Mouse (Mus musculus) heart, embryonic 12.5 days (tissue): ENCODE results near the gene Fez2. TPM values are rescaled to one million over a fixed set of nuclear protein-coding genes. Genes with fewer than 3 reads are reported as not detected.

ENCODE experiments used
- ATAC-seq: fragments of 200-750 bp; cut with Nextera tagmentation; 2 replicates; pipeline ENCODE4 v1.8.0; 2017; ENCODE audit warnings: moderate TSS enrichment, moderate library complexity; ENCODE audit not compliant: insufficient number of reproducible peaks, low FRiP score
- H3K27ac ChIP-seq: fragments of 300-500 bp; sonication (generic); 2 replicates; pipeline ENCODE4 v1.5.1; 2016; ENCODE audit warnings: mild to moderate bottlenecking, moderate library complexity; ENCODE audit not compliant: poor library complexity, severe bottlenecking
- H3K27me3 ChIP-seq: fragments of 300-500 bp; sonication (generic); replicated peaks from 2 replicates; pipeline ENCODE4 v1.6.1; 2016; ENCODE audit warnings: mild to moderate bottlenecking, moderate library complexity
- H3K36me3 ChIP-seq: fragments of 300-500 bp; sonication (generic); 2 replicates; pipeline ENCODE4 v1.6.1; 2016; ENCODE audit warnings: mild to moderate bottlenecking, moderate library complexity
- H3K4me1 ChIP-seq: fragments of 300-500 bp; sonication (generic); replicated peaks from 2 replicates; pipeline ENCODE4 v1.6.1; 2016; ENCODE audit warnings: mild to moderate bottlenecking
- H3K4me2 ChIP-seq: fragments of 300-500 bp; sonication (generic); 2 replicates; pipeline ENCODE4 v1.6.1; 2016; ENCODE audit warnings: mild to moderate bottlenecking, moderate library complexity
- H3K4me3 ChIP-seq: fragments of 300-500 bp; sonication (generic); 2 replicates; pipeline ENCODE4 v1.5.1; 2016; ENCODE audit warnings: mild to moderate bottlenecking
- H3K9ac ChIP-seq: fragments of 300-500 bp; sonication (generic); 2 replicates; pipeline ENCODE4 v1.6.1; 2016; ENCODE audit warnings: mild to moderate bottlenecking, moderate library complexity
- H3K9me3 ChIP-seq: fragments of 300-500 bp; sonication (generic); replicated peaks from 2 replicates; pipeline ENCODE4 v1.6.1; 2016; ENCODE audit warnings: mild to moderate bottlenecking, moderate library complexity
- WGBS: fragments of 180-500 bp; shearing (Covaris S2); methylation state at CpG from one replicate; pipeline ENCODE4 v1.1.7; 2016; 5-methylcytosine and 5-hydroxymethylcytosine counted together
- polyA plus RNA-seq: library from polyadenylated mRNA; unstranded; fragments of >200 nt; fragmentation: Nextera tagmentation; extraction: Ambion mirVana; gene quantifications from 2 replicates; pipeline ENCODE4 v1.2.1, GENCODE M21; 2016

The Fez2 gene
- polyA plus RNA-seq, 1 experiment from 2014 or later: 44.7 TPM

GRCm38 (mm10) chr17:78407581-78407980 is 10.4 kb downstream of the Fez2 start:
- 30% methylated on average over 4 of the region's 4 CpGs for WGBS
- Histone ChIP-seq H3K27ac (no peak overlapping the region), H3K4me2 (no peak overlapping the region), H3K9ac (no peak overlapping the region), H3K36me3 (peaks cover 32% of the 10 kb centered on the region), H3K4me1 (peaks cover 31% of the 10 kb centered on the region), H3K27me3 (no peaks in the 10 kb centered on the region), H3K4me3 (no peak overlapping the region), H3K9me3 (no peaks in the 10 kb centered on the region)
- 0 out of 2 replicates have a peak, but pooled peaks have one; percentile 58 for ATAC-seq

GRCm38 (mm10) chr17:78406854-78407253 is 11.1 kb downstream of the Fez2 start:
- Histone ChIP-seq H3K9ac (no peak overlapping the region), H3K27me3 (no peaks in the 10 kb centered on the region), H3K36me3 (peaks cover 27% of the 10 kb centered on the region), H3K4me1 (peaks cover 35% of the 10 kb centered on the region), H3K27ac (peak overlapping the region; percentile 13; the same call in 1 of the 2 replicates), H3K4me3 (no peak overlapping the region), H3K9me3 (no peaks in the 10 kb centered on the region), H3K4me2 (no peak overlapping the region)
- ATAC-seq: no peak
- 86% methylated on average over 10 of the region's 10 CpGs for WGBS

- Histone ChIP-seq H3K4me1 (peaks cover 43% of the 10 kb centered on the region), H3K36me3 (peaks cover 27% of the 10 kb centered on the region), H3K9me3 (no peaks in the 10 kb centered on the region), H3K9ac (no peak overlapping the region), H3K27ac (no peak overlapping the region), H3K4me3 (no peak overlapping the region), H3K27me3 (no peaks in the 10 kb centered on the region), H3K4me2 (no peak overlapping the region)
- 84% methylated on average over 3 of the region's 3 CpGs for WGBS
- ATAC-seq: no peak
These were observed 12.6 kb downstream of the Fez2 start for GRCm38 (mm10) chr17:78405336-78405735.

GRCm38 (mm10) chr17:78403804-78404203 is 14.1 kb downstream of the Fez2 start:
- no peak for ATAC-seq
- Histone ChIP-seq H3K4me3 (no peak overlapping the region), H3K4me2 (no peak overlapping the region), H3K36me3 (peaks cover 31% of the 10 kb centered on the region), H3K9ac (no peak overlapping the region), H3K27ac (no peak overlapping the region; the same call in 1 of the 2 replicates), H3K4me1 (peaks cover 46% of the 10 kb centered on the region), H3K27me3 (no peaks in the 10 kb centered on the region), H3K9me3 (no peaks in the 10 kb centered on the region)
- 41% methylated on average over 9 of the region's 9 CpGs for WGBS

- Histone ChIP-seq H3K36me3 (peaks cover 33% of the 10 kb centered on the region), H3K4me1 (peaks cover 45% of the 10 kb centered on the region), H3K9me3 (no peaks in the 10 kb centered on the region), H3K9ac (no peak overlapping the region), H3K4me2 (no peak overlapping the region), H3K4me3 (no peak overlapping the region), H3K27ac (no peak overlapping the region; the same call in 1 of the 2 replicates), H3K27me3 (no peaks in the 10 kb centered on the region)
- ATAC-seq: no peak
- WGBS: 69% methylated on average over 4 of the region's 4 CpGs
These were observed 14.7 kb downstream of the Fez2 start for GRCm38 (mm10) chr17:78403229-78403628.

GRCm38 (mm10) chr17:78402174-78402573 is 15.8 kb downstream of the Fez2 start:
- Histone ChIP-seq H3K4me1 (peaks cover 39% of the 10 kb centered on the region), H3K4me2 (no peak overlapping the region), H3K9ac (no peak overlapping the region), H3K27ac (no peak overlapping the region), H3K4me3 (no peak overlapping the region), H3K36me3 (peaks cover 31% of the 10 kb centered on the region), H3K27me3 (no peaks in the 10 kb centered on the region), H3K9me3 (no peaks in the 10 kb centered on the region)
- WGBS: 75% methylated on average over 6 of the region's 6 CpGs
- no peak for ATAC-seq

- WGBS: 53% methylated on average over 4 of the region's 4 CpGs
- Histone ChIP-seq H3K27ac (no peak overlapping the region), H3K4me2 (no peak overlapping the region), H3K4me1 (peaks cover 39% of the 10 kb centered on the region), H3K4me3 (no peak overlapping the region), H3K36me3 (peaks cover 31% of the 10 kb centered on the region), H3K9ac (no peak overlapping the region), H3K27me3 (no peaks in the 10 kb centered on the region), H3K9me3 (no peaks in the 10 kb centered on the region)
- ATAC-seq: no peak
These were observed 16.2 kb downstream of the Fez2 start for GRCm38 (mm10) chr17:78401713-78402112.

- H3K9me3 ChIP-seq: no peaks in the 10 kb centered on the region
- no peak overlapping the region for H3K27ac ChIP-seq
- no peak overlapping the region for H3K9ac ChIP-seq
- peaks cover 39% of the 10 kb centered on the region for H3K4me1 ChIP-seq
- no peaks in the 10 kb centered on the region for H3K27me3 ChIP-seq
- H3K4me3 ChIP-seq: no peak overlapping the region
- peaks cover 31% of the 10 kb centered on the region for H3K36me3 ChIP-seq
- no peak for ATAC-seq
- no peak overlapping the region for H3K4me2 ChIP-seq
- WGBS: 59% methylated on average over 6 of the region's 6 CpGs
These were observed 16.6 kb downstream of the Fez2 start for GRCm38 (mm10) chr17:78401311-78401710.

GRCm38 (mm10) chr17:78400130-78400840 is 17.7 kb downstream of the Fez2 start:
- peak overlapping the region; percentile 8; the same call in 1 of the 2 replicates for H3K27ac ChIP-seq
- H3K9me3 ChIP-seq: no peaks in the 10 kb centered on the region
- H3K36me3 ChIP-seq: peaks cover 33% of the 10 kb centered on the region
- H3K4me1 ChIP-seq: peaks cover 36% of the 10 kb centered on the region
- 70% methylated on average over 12 of the region's 12 CpGs for WGBS
- no peaks in the 10 kb centered on the region for H3K27me3 ChIP-seq
- H3K9ac ChIP-seq: no peak overlapping the region
- H3K4me2 ChIP-seq: no peak overlapping the region
- H3K4me3 ChIP-seq: no peak overlapping the region
- peak; percentile 93 for ATAC-seq

GRCm38 (mm10) chr17:78392401-78393087 is 25.4 kb downstream of the Fez2 start:
- ATAC-seq: no peak
- Histone ChIP-seq H3K4me1 (peaks cover 6% of the 10 kb centered on the region), H3K9me3 (no peaks in the 10 kb centered on the region), H3K27me3 (no peaks in the 10 kb centered on the region), H3K27ac (no peak overlapping the region), H3K4me2 (no peak overlapping the region), H3K36me3 (peaks cover 13% of the 10 kb centered on the region), H3K4me3 (no peak overlapping the region), H3K9ac (no peak overlapping the region)
- 60% methylated on average over 9 of the region's 9 CpGs for WGBS

GRCm38 (mm10) chr17:78389573-78389972 is 28.4 kb downstream of the Fez2 start:
- no peak for ATAC-seq
- H3K27me3 ChIP-seq: no peaks in the 10 kb centered on the region

More at GRCm38 (mm10) chr17:78389573-78389972, 28.4 kb downstream of the Fez2 start:
- H3K9me3 ChIP-seq: no peaks in the 10 kb centered on the region
- 93% methylated on average over 5 of the region's 5 CpGs for WGBS
- no peak overlapping the region for H3K9ac ChIP-seq
- H3K36me3 ChIP-seq: 0 out of 2 replicates have a peak, but pooled peaks cover 7% of the 10 kb centered on the region
- peaks cover 8% of the 10 kb centered on the region for H3K4me1 ChIP-seq
- H3K27ac ChIP-seq: no peak overlapping the region
- H3K4me3 ChIP-seq: no peak overlapping the region
- no peak overlapping the region for H3K4me2 ChIP-seq
